ENCODE assay signal across 8 mouse cellular contexts in the genomic region with DNA sequence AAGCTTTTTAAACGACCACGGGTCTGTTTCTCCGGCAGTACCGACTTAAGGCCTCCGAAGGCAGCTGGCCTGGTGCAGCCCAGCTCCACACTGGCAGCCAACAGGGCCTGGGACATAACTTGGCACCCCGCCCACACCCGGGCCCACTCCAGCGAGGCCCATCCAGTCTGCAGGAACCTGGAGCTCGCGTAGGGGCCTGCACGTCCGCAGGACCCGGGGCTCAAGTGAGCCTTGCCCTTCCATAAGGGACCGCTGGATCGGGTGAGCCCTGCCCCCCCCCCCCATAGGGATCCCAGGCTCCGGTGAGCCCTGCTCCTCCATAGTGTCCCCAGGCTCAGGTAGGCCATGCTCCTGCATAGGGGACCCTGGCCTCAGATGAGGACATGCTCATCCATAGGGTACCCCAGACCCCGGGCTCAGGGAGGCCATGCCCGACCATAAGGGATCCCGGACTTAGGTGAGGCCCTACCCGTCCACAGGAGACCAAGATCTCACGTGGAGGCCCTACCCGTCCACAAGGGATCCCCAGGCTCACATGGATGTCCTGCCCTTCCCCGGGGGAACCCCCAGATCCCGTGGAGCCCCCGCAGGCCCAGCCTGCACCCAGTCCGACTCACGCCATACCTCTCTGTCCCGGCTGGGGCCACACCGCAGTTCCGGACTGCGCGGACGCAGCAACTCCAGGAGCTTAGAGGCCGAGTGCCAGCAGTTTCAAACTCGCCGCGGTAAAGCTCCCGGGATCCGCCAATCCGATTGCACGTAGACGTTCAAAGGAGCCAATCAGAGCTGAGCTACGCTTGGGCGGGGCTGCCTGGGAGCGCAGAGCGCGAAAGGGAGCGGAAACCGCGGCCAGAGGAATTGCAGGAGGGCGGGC. TPM values are rescaled to one million over a fixed set of nuclear protein-coding genes. Genes with fewer than 3 reads are reported as not detected.
A peak's percentile ranks its signal among the peaks of the same experiment; 100 is the strongest.
DNase-seq lines count a peak whose midpoint lies in the region; ATAC-seq and TF ChIP-seq lines count a peak whose summit lies in the region.

Gene Cdk1 (minus strand): TSS at position 727 of the 874 bp plus-strand sequence.

- H3K36me3 ChIP-seq in E14TG2a.4 (ENCODE audit: insufficient read depth, low read length): peaks cover 41% of the 10 kb centered on the region
- H3K36me3 ChIP-seq in forebrain, embryonic 13.5 days (ENCODE audit: poor library complexity, severe bottlenecking): peaks cover 30% of the 10 kb centered on the region
- peaks cover 30% of the 10 kb centered on the region for H3K36me3 ChIP-seq in liver, postnatal 0 days (replicated peaks; ENCODE audit: insufficient read depth, low read length)
- no peaks in the 10 kb centered on the region for H3K36me3 ChIP-seq in neural tube, embryonic 14.5 days (ENCODE audit: control insufficient read depth, insufficient read depth, low read length)

- intact Hi-C loops in heart, postnatal 10 days (cut with DNase I): no loop called here

- H3K4me3 ChIP-seq in E14TG2a.4 (replicated peaks; ENCODE audit: low read length): peak within 1 kb of the TSS; percentile 98
- peak within 1 kb of the TSS; percentile 76 for H3K4me3 ChIP-seq in forebrain, embryonic 13.5 days
- peak within 1 kb of the TSS; percentile 69 for H3K4me3 ChIP-seq in liver, postnatal 0 days (ENCODE audit: low read depth, low read length)
- H3K4me3 ChIP-seq in neural tube, embryonic 14.5 days (ENCODE audit: low read depth, low read length): peak within 1 kb of the TSS; percentile 48

- H3K4me2 ChIP-seq in forebrain, embryonic 13.5 days: peak within 1 kb of the TSS; percentile 80
- peak within 1 kb of the TSS; percentile 85 for H3K4me2 ChIP-seq in liver, postnatal 0 days (ENCODE audit: low read depth, low read length)
- peak within 1 kb of the TSS; percentile 97 for H3K4me2 ChIP-seq in neural tube, embryonic 14.5 days (ENCODE audit: low read depth, low read length)

- H3K27ac ChIP-seq in forebrain, embryonic 13.5 days: peak within 1 kb of the TSS; percentile 61
- H3K27ac ChIP-seq in liver, postnatal 0 days (ENCODE audit: low read depth): peak within 1 kb of the TSS; percentile 58
- H3K27ac ChIP-seq in neural tube, embryonic 14.5 days (ENCODE audit: low read depth, low read length): no peak within 1 kb of the TSS; the same call in 1 of the 2 replicates

- H3K9me3 ChIP-seq in E14TG2a.4 (ENCODE audit: low read length): peaks cover 7% of the 10 kb centered on the region
- no peaks in the 10 kb centered on the region for H3K9me3 ChIP-seq in forebrain, embryonic 13.5 days (replicated peaks)
- no peaks in the 10 kb centered on the region for H3K9me3 ChIP-seq in liver, postnatal 0 days (ENCODE audit: low read length)
- H3K9me3 ChIP-seq in neural tube, embryonic 14.5 days (ENCODE audit: control insufficient read depth, low read length): no peaks in the 10 kb centered on the region

- DNase-seq in c-Kit-positive CD71-positive TER-119-positive erythroid progenitor cells, embryonic 14.5 days (ENCODE audit: low spot score): peak; percentile 96
- DNase-seq in heart, postnatal 10 days: peak; percentile 99
- DNase-seq in large intestine, adult 2 months (ENCODE audit: low read depth, low spot score): peak; percentile 86
- DNase-seq in liver, postnatal 0 days: peak; percentile 97
- DNase-seq in testis, postnatal 10 days (ENCODE audit: low spot score): peak; percentile 95

- under 1% methylated on average over 49 of the region's 51 CpGs for WGBS in forebrain, embryonic 13.5 days
- WGBS in large intestine, adult 2 months: under 1% methylated on average over 51 of the region's 51 CpGs
- under 1% methylated on average over 51 of the region's 51 CpGs for WGBS in liver, postnatal 0 days (ENCODE audit: insufficient replicate concordance)
- under 1% methylated on average over 49 of the region's 51 CpGs for WGBS in neural tube, embryonic 14.5 days

- peaks cover 41% of the 10 kb centered on the region for H3K4me1 ChIP-seq in E14TG2a.4 (replicated peaks; ENCODE audit: low read depth, low read length)
- peaks cover 41% of the 10 kb centered on the region for H3K4me1 ChIP-seq in forebrain, embryonic 13.5 days
- peaks cover 30% of the 10 kb centered on the region for H3K4me1 ChIP-seq in liver, postnatal 0 days (ENCODE audit: insufficient read depth)
- peaks cover 8% of the 10 kb centered on the region for H3K4me1 ChIP-seq in neural tube, embryonic 14.5 days (ENCODE audit: control insufficient read depth, insufficient read depth, low read length)

- TF ChIP-seq CTCF in E14TG2a.4 (conservative IDR thresholded peaks at IDR 0.05; ENCODE audit: low read length): no peak
- no peak for TF ChIP-seq CTCF in liver, postnatal 0 days (IDR thresholded peaks at IDR 0.05; ENCODE audit: low read depth)

- peak; percentile 98 for ATAC-seq in forebrain, embryonic 13.5 days
- peak; percentile 96 for ATAC-seq in liver, postnatal 0 days
- peak; percentile 98 for ATAC-seq in neural tube, embryonic 14.5 days (ENCODE audit: low read depth)

- peak; percentile 48; the same call in 1 of the 2 replicates for TF ChIP-seq EP300 in liver, postnatal 0 days (IDR thresholded peaks at IDR 0.05; ENCODE audit: low read depth)

- no peaks in the 10 kb centered on the region for H3K27me3 ChIP-seq in E14TG2a.4 (ENCODE audit: insufficient read depth, low read length)
- H3K27me3 ChIP-seq in forebrain, embryonic 13.5 days: no peaks in the 10 kb centered on the region
- H3K27me3 ChIP-seq in liver, postnatal 0 days (ENCODE audit: insufficient read depth, low read length): no peaks in the 10 kb centered on the region
- no peaks in the 10 kb centered on the region for H3K27me3 ChIP-seq in neural tube, embryonic 14.5 days (ENCODE audit: control insufficient read depth, insufficient read depth, low read length)

- H3K9ac ChIP-seq in forebrain, embryonic 13.5 days: peak within 1 kb of the TSS; percentile 81
- peak within 1 kb of the TSS; percentile 87 for H3K9ac ChIP-seq in liver, postnatal 0 days (replicated peaks)
- H3K9ac ChIP-seq in neural tube, embryonic 14.5 days (replicated peaks; ENCODE audit: low read depth, low read length): peak within 1 kb of the TSS; percentile 44

RNA-seq across cellular contexts. Expression of gene Cdk1, which starts in this region (rescaled TPM):
- polyA plus RNA-seq in forebrain, embryonic 13.5 days (2015; fragmentation: Nextera tagmentation; extraction: Ambion mirVana): 365 and 378 TPM in 2 replicates
- total RNA-seq in heart, postnatal 10 days (2021): 10 to 100 TPM; 40.3 to 40.8 TPM
- 67.1 and 74.4 TPM in 2 replicates for polyA plus RNA-seq in large intestine, adult 2 months (2012; rRNA removed)
- 153 and 171 TPM in 2 replicates for polyA plus RNA-seq in liver, postnatal 0 days (2015; fragmentation: Nextera tagmentation; extraction: Ambion mirVana)
- 30.0 and 47.0 TPM in 2 replicates for polyA plus RNA-seq in neural tube, embryonic 14.5 days (2014; fragmentation: Nextera tagmentation; extraction: Ambion mirVana)

Comparison
In these comparisons a context has a peak if more than half of its experiments do, and no peak if none do; other contexts are left out.
1. H3K4me3 ChIP-seq: peak in every context shown above with its lines; median percentile 98 in E14TG2a.4; 76 in forebrain, embryonic 13.5 days; 69 in liver, postnatal 0 days; 48 in neural tube, embryonic 14.5 days.